14 mouse cellular contexts compared by ENCODE assay signal in genomic region chr10:42144788-42145187, GRCm38 (mm10).
"Had no signal": no experiment of that assay in that cellular context is flagged by ENCODE, and none has a peak within 500 bp of the region (broad histone marks: within the 10 kb centered on the region; RNA-seq: fewer than 3 reads in every experiment).

No protein-coding gene starts in this region.

- H3K4me3 ChIP-seq: limb, embryonic 12.5 days; liver, embryonic 13.5 days; midbrain, embryonic 13.5 days had no signal

- H3K27ac ChIP-seq: kidney, postnatal 0 days; limb, embryonic 12.5 days; liver, embryonic 13.5 days; macrophage; midbrain, embryonic 13.5 days had no signal

- DNase-seq: kidney, adult 8-10 months; kidney, postnatal 36 days; layer of hippocampus, adult 9-11 months; layer of hippocampus, postnatal 36 days; liver; liver, embryonic 13.5 days; liver, postnatal 0 days; right cerebral cortex, postnatal 14 days; thymus, postnatal 14 days had no signal

- H3K36me3 ChIP-seq: limb, embryonic 12.5 days; liver, embryonic 13.5 days; midbrain, embryonic 13.5 days had no signal

- H3K9me3 ChIP-seq: limb, embryonic 12.5 days; liver, embryonic 13.5 days; midbrain, embryonic 13.5 days had no signal

- H3K27me3 ChIP-seq: limb, embryonic 12.5 days; liver, embryonic 13.5 days; midbrain, embryonic 13.5 days had no signal

- H3K4me2 ChIP-seq: limb, embryonic 12.5 days; liver, embryonic 13.5 days; midbrain, embryonic 13.5 days had no signal

- ATAC-seq: intestine, embryonic 16.5 days; liver, postnatal 0 days; midbrain, embryonic 13.5 days had no signal

- H3K4me1 ChIP-seq: midbrain, embryonic 13.5 days had no signal

- H3K9ac ChIP-seq: limb, embryonic 12.5 days; liver, embryonic 13.5 days; liver, postnatal 0 days; midbrain, embryonic 13.5 days had no signal
